Comparison of ENCODE assay signal across 26 mouse cellular contexts in the genomic region with DNA sequence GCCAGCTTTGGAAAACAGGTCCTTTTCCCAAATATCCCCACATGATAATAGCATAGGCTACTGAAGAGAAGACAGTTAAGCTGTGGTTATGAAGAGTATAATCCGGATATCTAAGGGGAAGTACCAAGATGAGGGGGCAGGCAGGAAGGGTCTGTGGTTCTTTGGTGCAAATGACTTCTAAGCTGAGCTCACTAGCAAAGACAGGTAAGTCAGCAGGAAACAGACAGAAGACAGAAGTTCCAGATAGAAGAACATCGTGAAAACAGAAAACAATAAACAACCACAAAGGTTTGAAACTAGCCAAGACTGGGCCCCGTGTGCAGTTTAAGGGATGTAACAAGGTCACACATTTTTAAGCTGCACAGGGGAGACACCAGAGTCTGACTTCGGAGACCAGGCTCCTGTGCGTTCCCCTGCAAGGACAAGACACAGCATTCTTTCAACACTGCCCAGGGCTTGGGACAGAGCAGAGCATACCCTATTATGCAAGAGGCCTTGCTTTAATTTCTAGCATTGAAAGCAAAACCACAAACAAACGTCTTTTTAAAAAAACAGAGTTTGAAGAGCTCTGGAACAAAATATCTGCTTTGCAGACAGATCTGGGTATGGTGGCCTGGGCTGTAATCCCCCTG. TPM values are rescaled to one million over a fixed set of nuclear protein-coding genes. Genes with fewer than 3 reads are reported as not detected.
DNase-seq lines count a peak whose midpoint lies in the region; ATAC-seq lines count a peak whose summit lies in the region.
"Had no signal": no experiment of that assay in that cellular context is flagged by ENCODE, and none has a peak within 500 bp of the region (broad histone marks: within the 10 kb centered on the region; RNA-seq: fewer than 3 reads in every experiment).

No protein-coding gene starts in this region.

- WGBS in forebrain, embryonic 10.5 days = 82% methylated on average over 6 of the region's 6 CpGs
- WGBS in forebrain, embryonic 12.5 days = 81% methylated on average over 6 of the region's 6 CpGs
- 77% methylated on average over 6 of the region's 6 CpGs for whole genome bisulfite sequencing in hindbrain, embryonic 13.5 days
- WGBS in heart, embryonic 11.5 days (ENCODE audit: insufficient replicate concordance) = 70% methylated on average over 6 of the region's 6 CpGs

- H3K27ac ChIP-seq in forebrain, embryonic 10.5 days = peak overlapping the region; percentile 40; the same call in 1 of the 2 replicates
- H3K27ac ChIP-seq in forebrain, embryonic 12.5 days = no peak overlapping the region
- H3K27ac ChIP-seq in hindbrain, embryonic 13.5 days = no peak overlapping the region
- H3K27ac ChIP-seq in heart, embryonic 11.5 days (ENCODE audit: low read depth, low read length) = no peak overlapping the region
- H3K27ac ChIP-seq: embryonic facial prominence, embryonic 10.5 days; forebrain, embryonic 15.5 days; heart, embryonic 13.5 days; hindbrain, embryonic 15.5 days had no signal

- H3K4me1 ChIP-seq in forebrain, embryonic 10.5 days = peaks cover 17% of the 10 kb centered on the region
- H3K4me1 ChIP-seq in forebrain, embryonic 12.5 days = peaks cover 10% of the 10 kb centered on the region
- H3K4me1 ChIP-seq in hindbrain, embryonic 13.5 days (replicated peaks) = 0 out of 2 replicates have a peak, but pooled peaks cover 4% of the 10 kb centered on the region
- no peaks in the 10 kb centered on the region for H3K4me1 ChIP-seq in heart, embryonic 11.5 days (ENCODE audit: control insufficient read depth, insufficient read depth, low read length)
- H3K4me1 ChIP-seq: embryonic facial prominence, embryonic 10.5 days; heart, embryonic 13.5 days; hindbrain, embryonic 15.5 days had no signal

- intact Hi-C loops in left cerebral cortex, postnatal 36 days (cut with DNase I) = no loop called here

- no peaks in the 10 kb centered on the region for H3K9me3 ChIP-seq in forebrain, embryonic 10.5 days
- H3K9me3 ChIP-seq in forebrain, embryonic 12.5 days = no peaks in the 10 kb centered on the region
- no peaks in the 10 kb centered on the region for H3K9me3 ChIP-seq in hindbrain, embryonic 13.5 days
- H3K9me3 ChIP-seq in heart, embryonic 11.5 days (replicated peaks; ENCODE audit: control insufficient read depth, low read length) = no peaks in the 10 kb centered on the region
- H3K9me3 ChIP-seq: embryonic facial prominence, embryonic 10.5 days; forebrain, embryonic 15.5 days; heart, embryonic 13.5 days; hindbrain, embryonic 15.5 days had no signal

- no peaks in the 10 kb centered on the region for H3K27me3 ChIP-seq in forebrain, embryonic 10.5 days (ENCODE audit: poor library complexity, severe bottlenecking)
- no peaks in the 10 kb centered on the region for H3K27me3 ChIP-seq in forebrain, embryonic 12.5 days
- no peaks in the 10 kb centered on the region for H3K27me3 ChIP-seq in splenic B cell, adult 2 months (ENCODE audit: control insufficient read depth, insufficient read depth, low read length, poor library complexity, severe bottlenecking)
- H3K27me3 ChIP-seq in hindbrain, embryonic 13.5 days = 0 out of 2 replicates have a peak, but pooled peaks cover 3% of the 10 kb centered on the region
- H3K27me3 ChIP-seq in heart, embryonic 11.5 days (ENCODE audit: control insufficient read depth, insufficient read depth, low read length) = no peaks in the 10 kb centered on the region
- H3K27me3 ChIP-seq: forebrain, embryonic 15.5 days; heart, embryonic 13.5 days; hindbrain, embryonic 15.5 days had no signal

- ATAC-seq in forebrain, embryonic 12.5 days (ENCODE audit: low FRiP score) = no peak
- peak; percentile 93 for ATAC-seq in activated CD4-positive, CD25-positive, alpha-beta regulatory T cell, adult 4 months
- ATAC-seq in inflammation-experienced regulatory T-cells, adult 6 months = peak; percentile 90
- no peak for ATAC-seq in hindbrain, embryonic 13.5 days (ENCODE audit: low FRiP score)
- ATAC-seq in heart, embryonic 11.5 days (replicated peaks; ENCODE audit: insufficient number of reproducible peaks, low FRiP score, low TSS enrichment) = no peak
- ATAC-seq: forebrain, embryonic 15.5 days; Patski had no signal

- no peak overlapping the region for H3K9ac ChIP-seq in forebrain, embryonic 12.5 days
- H3K9ac ChIP-seq in hindbrain, embryonic 13.5 days = no peak overlapping the region
- H3K9ac ChIP-seq in heart, embryonic 11.5 days (ENCODE audit: low read depth, low read length) = no peak overlapping the region
- H3K9ac ChIP-seq: forebrain, embryonic 15.5 days; heart, embryonic 13.5 days; hindbrain, embryonic 15.5 days had no signal

- no peak overlapping the region for H3K4me3 ChIP-seq in forebrain, embryonic 10.5 days
- no peak overlapping the region for H3K4me3 ChIP-seq in forebrain, embryonic 12.5 days (replicated peaks)
- no peak overlapping the region for H3K4me3 ChIP-seq in hindbrain, embryonic 13.5 days
- H3K4me3 ChIP-seq in heart, embryonic 11.5 days (ENCODE audit: low read depth, low read length) = no peak overlapping the region
- H3K4me3 ChIP-seq: embryonic facial prominence, embryonic 10.5 days; forebrain, embryonic 15.5 days; heart, embryonic 13.5 days; hindbrain, embryonic 15.5 days had no signal

- no peak overlapping the region for H3K4me2 ChIP-seq in forebrain, embryonic 12.5 days
- H3K4me2 ChIP-seq in hindbrain, embryonic 13.5 days = no peak overlapping the region
- H3K4me2 ChIP-seq in heart, embryonic 11.5 days = no peak overlapping the region
- H3K4me2 ChIP-seq: forebrain, embryonic 15.5 days; heart, embryonic 13.5 days; hindbrain, embryonic 15.5 days had no signal

- DNase-seq in forebrain, embryonic 10.5 days (ENCODE audit: extremely low spot score, low spot score) = no peak
- DNase-seq in splenic B cell, adult 2 months (ENCODE audit: low read depth, low spot score) = peak; percentile 32
- no peak for DNase-seq in left cerebral cortex, postnatal 36 days (ENCODE audit: low spot score in 2 of 2)
- DNase-seq: adrenal gland, adult 8-10 months; cerebellum, adult 11 months; cerebellum, adult 8-10 months; cerebellum, postnatal 25 days; gastrocnemius, postnatal 10 days; heart, postnatal 4 days; kidney, adult 11 months; kidney, adult 9 months had no signal

- H3K36me3 ChIP-seq in forebrain, embryonic 10.5 days (replicated peaks) = no peaks in the 10 kb centered on the region
- no peaks in the 10 kb centered on the region for H3K36me3 ChIP-seq in forebrain, embryonic 12.5 days (replicated peaks)
- peaks cover 26% of the 10 kb centered on the region for H3K36me3 ChIP-seq in splenic B cell, adult 2 months (ENCODE audit: control insufficient read depth, insufficient read depth, low read length, poor library complexity, severe bottlenecking)
- H3K36me3 ChIP-seq in hindbrain, embryonic 13.5 days = no peaks in the 10 kb centered on the region
- no peaks in the 10 kb centered on the region; the same call in 1 of the 2 replicates for H3K36me3 ChIP-seq in heart, embryonic 11.5 days (ENCODE audit: control insufficient read depth, insufficient read depth, low read length)
- H3K36me3 ChIP-seq: embryonic facial prominence, embryonic 10.5 days; forebrain, embryonic 15.5 days; heart, embryonic 13.5 days; hindbrain, embryonic 15.5 days had no signal

RNA-seq across cellular contexts. Expression of gene Cpb2, which starts 14.5 kb away (rescaled TPM):
- not detected in 2 replicates for polyA plus RNA-seq in forebrain, embryonic 10.5 days (2016; fragmentation: Nextera tagmentation; extraction: Ambion mirVana)
- polyA plus RNA-seq in forebrain, embryonic 12.5 days (2016; fragmentation: Nextera tagmentation; extraction: Ambion mirVana) = not detected in 2 replicates
- not detected for polyA plus RNA-seq in activated CD4-positive, CD25-positive, alpha-beta regulatory T cell, adult 4 months (2017; shearing (Covaris generic))
- not detected for polyA plus RNA-seq in inflammation-experienced regulatory T-cells, adult 6 months (2017; shearing (Covaris generic))
- not detected for total RNA-seq in left cerebral cortex, postnatal 36 days (2021)
- not detected in 2 replicates for polyA plus RNA-seq in hindbrain, embryonic 13.5 days (2015; fragmentation: Nextera tagmentation; extraction: Ambion mirVana)
- polyA plus RNA-seq in heart, embryonic 11.5 days (2014; fragmentation: Nextera tagmentation; extraction: Ambion mirVana) = 1.1 TPM in 1 of 2 replicates, not detected in the other
- total RNA-seq: adrenal gland, adult 8-10 months; gastrocnemius, postnatal 10 days; heart, adult 8-10 months; heart, postnatal 4 days had no signal
- polyA plus RNA-seq: brain, embryonic 14.5 days; embryonic facial prominence, embryonic 10.5 days; embryonic facial prominence, embryonic 14.5 days; forebrain, embryonic 15.5 days; gonadal fat pad, adult 2 months; heart, postnatal 0 days; hindbrain, embryonic 15.5 days; Patski had no signal

RNA-seq across cellular contexts. Expression of gene Zc3h13, which starts 56.6 kb away (rescaled TPM):
- 36.9 and 38.3 TPM in 2 replicates for polyA plus RNA-seq in forebrain, embryonic 10.5 days (2016; fragmentation: Nextera tagmentation; extraction: Ambion mirVana)
- 48.1 and 49.6 TPM in 2 replicates for polyA plus RNA-seq in forebrain, embryonic 12.5 days (2016; fragmentation: Nextera tagmentation; extraction: Ambion mirVana)
- 10 to 100 TPM; 15.0 to 19.2 TPM for polyA plus RNA-seq in activated CD4-positive, CD25-positive, alpha-beta regulatory T cell, adult 4 months (2017; shearing (Covaris generic))
- 10 to 100 TPM; 15.5 to 26.0 (median 17.1) TPM for polyA plus RNA-seq in inflammation-experienced regulatory T-cells, adult 6 months (2017; shearing (Covaris generic))
- total RNA-seq in left cerebral cortex, postnatal 36 days (2021) = 10 to 100 TPM; 51.1 to 54.6 TPM
- polyA plus RNA-seq in hindbrain, embryonic 13.5 days (2015; fragmentation: Nextera tagmentation; extraction: Ambion mirVana) = 42.4 and 49.5 TPM in 2 replicates
- 17.3 and 20.2 TPM in 2 replicates for polyA plus RNA-seq in heart, embryonic 11.5 days (2014; fragmentation: Nextera tagmentation; extraction: Ambion mirVana)

Comparison
In these comparisons a context has a peak if more than half of its experiments do, and no peak if none do; other contexts are left out.
1. ATAC-seq: peak in activated CD4-positive, CD25-positive, alpha-beta regulatory T cell, adult 4 months (single experiment) and inflammation-experienced regulatory T-cells, adult 6 months (single experiment); none in forebrain, embryonic 12.5 days (single experiment), hindbrain, embryonic 13.5 days (single experiment) and heart, embryonic 11.5 days (single experiment).